Comparison of ENCODE assay signal across 8 mouse cellular contexts in genomic region chr7:70065471-70066130, GRCm38 (mm10).
DNase-seq lines count a peak whose midpoint lies in the region; ATAC-seq lines count a peak whose summit lies in the region.

No protein-coding gene starts in this region.

- DNase-seq in cerebellum, postnatal 10 days: peak; percentile 88 to 92
- DNase-seq in cerebellum, adult 9-11 months: no peak
- no peak for DNase-seq in limb, embryonic 10.5 days (ENCODE audit: low spot score)
- DNase-seq in kidney, postnatal 4 days: peak; percentile 33 to 54
- no peak for DNase-seq in left cerebral cortex, adult 8-10 months (ENCODE audit: low spot score in 2 of 2)
- no peak for DNase-seq in cerebellum, adult 11 months

- no peak overlapping the region for H3K4me2 ChIP-seq in limb, embryonic 13.5 days (replicated peaks)
- no peak overlapping the region for H3K4me2 ChIP-seq in hindbrain, embryonic 13.5 days

- H3K9me3 ChIP-seq in limb, embryonic 13.5 days: no peaks in the 10 kb centered on the region
- H3K9me3 ChIP-seq in limb, embryonic 10.5 days (replicated peaks): no peaks in the 10 kb centered on the region
- no peaks in the 10 kb centered on the region for H3K9me3 ChIP-seq in hindbrain, embryonic 13.5 days

- H3K4me3 ChIP-seq in limb, embryonic 13.5 days: no peak overlapping the region
- no peak overlapping the region for H3K4me3 ChIP-seq in limb, embryonic 10.5 days
- H3K4me3 ChIP-seq in hindbrain, embryonic 13.5 days: no peak overlapping the region

- no peaks in the 10 kb centered on the region for H3K36me3 ChIP-seq in limb, embryonic 13.5 days
- no peaks in the 10 kb centered on the region for H3K36me3 ChIP-seq in limb, embryonic 10.5 days
- H3K36me3 ChIP-seq in hindbrain, embryonic 13.5 days: no peaks in the 10 kb centered on the region

- WGBS in limb, embryonic 13.5 days: 44% methylated on average over 11 of the region's 11 CpGs
- 75% methylated on average over 11 of the region's 11 CpGs for WGBS in limb, embryonic 10.5 days
- 61% methylated on average over 11 of the region's 11 CpGs for WGBS in hindbrain, embryonic 13.5 days

- peak; percentile 69; the same call in 1 of the 2 replicates for ATAC-seq in limb, embryonic 13.5 days (ENCODE audit: low FRiP score, low read depth)
- peak; percentile 71 for ATAC-seq in hindbrain, embryonic 13.5 days (ENCODE audit: low FRiP score)

- H3K27me3 ChIP-seq in limb, embryonic 13.5 days: peaks cover 2% of the 10 kb centered on the region; the same call in 1 of the 2 replicates
- peaks cover 20% of the 10 kb centered on the region; the same call in 1 of the 2 replicates for H3K27me3 ChIP-seq in limb, embryonic 10.5 days (ENCODE audit: low read depth, poor library complexity, severe bottlenecking)
- H3K27me3 ChIP-seq in hindbrain, embryonic 13.5 days: 0 out of 2 replicates have a peak, but pooled peaks cover 2% of the 10 kb centered on the region

- no peak overlapping the region for H3K9ac ChIP-seq in limb, embryonic 13.5 days
- no peak overlapping the region for H3K9ac ChIP-seq in hindbrain, embryonic 13.5 days

- H3K27ac ChIP-seq in limb, embryonic 13.5 days: no peak overlapping the region
- H3K27ac ChIP-seq in limb, embryonic 10.5 days: no peak overlapping the region
- peak overlapping the region; percentile 31; the same call in 1 of the 2 replicates for H3K27ac ChIP-seq in hindbrain, embryonic 13.5 days

- peaks cover 16% of the 10 kb centered on the region; the same call in 1 of the 2 replicates for H3K4me1 ChIP-seq in limb, embryonic 13.5 days
- peaks cover 20% of the 10 kb centered on the region for H3K4me1 ChIP-seq in limb, embryonic 10.5 days
- H3K4me1 ChIP-seq in hindbrain, embryonic 13.5 days (replicated peaks): peaks cover 30% of the 10 kb centered on the region

Comparison
In these comparisons a context has a peak if more than half of its experiments do, and no peak if none do; other contexts are left out.
1. DNase-seq: peak in cerebellum, postnatal 10 days (2 of 2) and kidney, postnatal 4 days (2 of 2); none in cerebellum, adult 9-11 months (single experiment), limb, embryonic 10.5 days (single experiment), left cerebral cortex, adult 8-10 months (0 of 2) and cerebellum, adult 11 months (single experiment).